Mouse (Mus musculus): Measurements from ENCODE around the gene Mtch2. TPM values are rescaled to one million over a fixed set of nuclear protein-coding genes. Genes with fewer than 3 reads are reported as not detected.
"Not testable (repeated sequence)": the region's sequence is repeated elsewhere in the genome, so short reads cannot be mapped to it uniquely, and the experiment has no call there.

Gene Mtch2
- 183 and 187 TPM in 2 replicates for polyA plus RNA-seq (2015; fragmentation: Nextera tagmentation; extraction: Ambion mirVana)

DNA sequence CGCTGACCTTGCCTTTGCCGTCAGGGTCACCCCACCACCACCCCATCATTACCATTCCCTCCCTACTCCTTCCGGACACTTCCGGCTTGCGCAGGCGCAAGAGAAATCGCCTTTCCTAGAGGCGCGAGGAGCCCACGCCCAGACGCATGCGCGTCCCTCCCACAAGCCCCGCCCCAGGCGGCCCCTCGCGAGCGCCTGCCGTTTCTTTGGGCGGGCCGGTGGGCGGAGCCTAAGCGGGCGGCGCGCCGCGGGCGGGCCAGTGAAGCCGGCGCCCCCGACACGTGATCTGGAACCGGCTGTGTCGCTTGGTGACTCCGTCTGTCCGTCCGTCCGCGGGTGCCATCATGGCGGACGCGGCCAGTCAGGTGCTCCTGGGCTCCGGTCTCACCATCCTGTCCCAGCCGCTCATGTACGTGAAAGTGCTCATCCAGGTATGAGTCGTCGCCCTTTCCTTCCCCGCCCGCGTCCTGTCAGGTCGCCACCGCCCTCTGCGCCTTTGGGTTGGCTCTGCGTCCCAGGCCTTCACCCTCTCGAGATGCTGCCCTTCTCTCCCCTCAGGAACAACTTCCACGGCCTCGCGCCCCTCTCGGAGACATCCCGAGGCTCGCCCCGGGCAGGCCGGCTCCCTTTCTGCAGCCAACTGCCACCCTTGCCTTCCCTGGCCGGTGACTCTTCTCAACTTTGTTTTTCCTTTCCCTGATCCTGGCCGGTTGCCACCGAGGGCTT lies at the start of gene Mtch2:
Gene Mtch2, plus strand, starts transcription at position 201 of the 726 bp plus-strand sequence.
- under 1% methylated on average over 67 of the region's 67 CpGs for WGBS
- Histone ChIP-seq H3K27ac (peak within 1 kb of the TSS; percentile 82), H3K9me3 (no peaks in the 10 kb centered on the region), H3K36me3 (peaks cover 20% of the 10 kb centered on the region), H3K4me3 (peak within 1 kb of the TSS; percentile 90), H3K27me3 (no peaks in the 10 kb centered on the region), H3K4me1 (peaks cover 11% of the 10 kb centered on the region), H3K4me2 (peak within 1 kb of the TSS; percentile 67), H3K9ac (peak within 1 kb of the TSS; percentile 84)
- ATAC-seq (ENCODE audit: insufficient number of reproducible peaks, low FRiP score, low TSS enrichment, low read depth) = peak; percentile 92

DNA sequence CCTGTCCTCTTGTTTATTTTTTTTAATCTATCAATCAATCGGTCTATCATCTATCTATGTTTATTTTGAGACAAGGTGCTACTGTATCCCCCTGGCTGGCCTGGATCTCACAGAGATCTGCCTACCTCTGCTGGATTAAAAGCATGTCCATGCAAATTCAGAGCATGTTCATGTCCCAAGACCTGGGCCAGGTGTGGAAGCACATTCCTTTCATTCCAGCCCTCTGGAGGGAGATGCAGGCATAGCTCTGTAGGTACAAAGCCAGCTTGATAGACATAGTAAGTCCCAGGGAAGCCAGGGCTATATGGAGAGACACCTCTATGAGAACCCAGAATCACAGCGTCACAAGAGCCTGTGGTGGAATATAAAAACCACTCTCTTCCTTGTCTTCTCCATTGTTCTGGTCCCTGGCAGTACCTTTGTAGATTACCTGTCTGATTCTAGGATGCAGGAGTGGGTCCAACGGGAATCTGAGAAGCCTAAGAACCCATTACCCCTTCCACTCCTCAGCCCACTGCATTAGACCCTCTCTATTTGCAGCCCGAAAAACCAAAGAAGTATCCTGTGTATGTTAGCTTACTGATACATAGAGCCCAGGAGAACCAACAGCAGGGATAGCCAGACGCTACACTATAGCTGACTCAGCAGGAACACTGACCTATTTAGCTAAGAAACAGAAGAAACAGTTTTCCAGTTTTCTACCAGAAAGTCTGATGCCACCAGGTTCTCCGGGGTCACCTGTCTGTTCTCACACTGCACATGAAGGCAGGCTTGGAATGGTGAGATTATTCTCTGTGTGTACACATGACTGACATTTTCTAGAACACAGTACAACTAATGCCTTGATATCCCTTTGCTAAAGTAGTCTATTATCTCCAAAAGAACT lies 38.5 kb upstream of the Mtch2 start:
- Histone ChIP-seq H3K4me2 (no peak overlapping the region), H3K4me1 (no peaks in the 10 kb centered on the region), H3K27me3 (no peaks in the 10 kb centered on the region), H3K36me3 (no peaks in the 10 kb centered on the region), H3K9me3 (no peaks in the 10 kb centered on the region), H3K4me3 (no peak overlapping the region), H3K9ac (no peak overlapping the region), H3K27ac (no peak overlapping the region)
- 80% methylated on average over 6 of the region's 6 CpGs for WGBS
- no peak for ATAC-seq (ENCODE audit: insufficient number of reproducible peaks, low FRiP score, low TSS enrichment, low read depth)

DNA sequence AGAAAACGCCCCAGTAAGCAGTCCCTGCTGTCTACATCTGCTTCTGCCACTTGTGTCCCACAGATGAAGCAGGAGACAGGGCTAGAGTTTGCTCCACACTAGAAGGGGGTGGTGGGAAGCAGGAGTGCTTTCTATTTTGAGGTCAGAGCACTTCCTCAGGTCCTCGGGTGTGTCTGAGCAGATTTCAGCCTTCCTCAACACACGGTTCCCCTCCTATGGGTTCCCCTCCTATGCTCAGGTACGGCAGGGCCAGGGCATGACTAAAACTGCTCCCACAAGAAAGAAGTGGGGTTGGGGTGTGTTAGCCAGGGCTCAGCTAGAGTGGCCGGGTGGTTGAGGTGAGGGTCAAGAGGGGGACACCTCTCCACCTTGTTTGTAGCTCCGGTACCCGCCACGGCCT lies 36.2 kb upstream of the Mtch2 start:
- H3K4me3 ChIP-seq = no peak overlapping the region
- no peaks in the 10 kb centered on the region for H3K4me1 ChIP-seq
- H3K9me3 ChIP-seq = no peaks in the 10 kb centered on the region
- H3K36me3 ChIP-seq = no peaks in the 10 kb centered on the region
- H3K27me3 ChIP-seq = no peaks in the 10 kb centered on the region
- H3K9ac ChIP-seq = no peak overlapping the region
- WGBS = 87% methylated on average over 8 of the region's 8 CpGs
- ATAC-seq (ENCODE audit: insufficient number of reproducible peaks, low FRiP score, low TSS enrichment, low read depth) = no peak
- no peak overlapping the region for H3K4me2 ChIP-seq
- H3K27ac ChIP-seq = no peak overlapping the region

DNA sequence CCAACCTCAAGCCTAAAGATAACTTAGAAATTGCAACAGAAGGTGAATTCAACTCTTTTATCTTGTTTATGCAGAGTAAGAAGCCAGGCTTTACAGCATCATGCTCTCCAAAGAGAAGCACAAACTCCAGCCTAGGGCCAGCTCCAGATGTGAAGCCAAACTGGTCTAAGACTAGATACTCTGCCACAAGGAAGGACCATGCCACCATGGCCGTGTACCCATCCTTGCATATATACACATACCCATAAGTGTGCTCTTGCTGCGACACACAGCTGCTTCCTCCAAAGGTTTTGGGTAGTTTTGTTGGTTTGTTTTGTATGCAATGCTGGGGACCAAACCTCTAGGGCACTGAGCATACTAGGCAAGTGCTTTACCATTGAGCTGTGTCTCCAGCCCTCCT lies 31.7 kb upstream of the Mtch2 start:
- Histone ChIP-seq H3K27ac (no peak overlapping the region), H3K4me2 (no peak overlapping the region), H3K9me3 (no peaks in the 10 kb centered on the region), H3K4me3 (no peak overlapping the region), H3K4me1 (no peaks in the 10 kb centered on the region), H3K36me3 (no peaks in the 10 kb centered on the region), H3K9ac (no peak overlapping the region), H3K27me3 (no peaks in the 10 kb centered on the region)
- ATAC-seq (ENCODE audit: insufficient number of reproducible peaks, low FRiP score, low TSS enrichment, low read depth) = no peak
- 80% methylated on average over 2 of the region's 2 CpGs for WGBS

DNA sequence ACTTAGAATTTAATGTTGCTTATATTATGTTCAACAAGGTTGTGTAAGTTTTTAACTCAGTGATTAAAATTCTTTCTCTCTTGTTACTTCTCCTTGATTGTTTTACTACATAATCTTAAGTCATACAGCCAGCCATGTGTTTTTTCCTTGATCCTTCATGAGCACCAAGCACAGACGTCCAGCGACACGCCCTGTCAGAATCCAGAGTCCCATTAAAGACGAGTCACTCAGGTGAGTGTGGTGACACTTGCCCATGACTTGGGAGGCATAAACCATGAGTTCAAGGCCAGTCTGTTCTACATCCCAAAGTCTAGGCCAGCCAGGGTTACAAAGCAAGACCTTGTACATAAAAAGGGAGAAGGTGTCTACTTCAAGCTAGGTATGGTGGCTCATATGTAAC lies 30.8 kb upstream of the Mtch2 start:
- no peaks in the 10 kb centered on the region for H3K4me1 ChIP-seq
- no peaks in the 10 kb centered on the region for H3K36me3 ChIP-seq
- no peak overlapping the region for H3K9ac ChIP-seq
- H3K4me3 ChIP-seq = no peak overlapping the region
- H3K27me3 ChIP-seq = no peaks in the 10 kb centered on the region
- H3K4me2 ChIP-seq = no peak overlapping the region
- H3K9me3 ChIP-seq = no peaks in the 10 kb centered on the region
- 71% methylated on average over 4 of the region's 4 CpGs for WGBS
- H3K27ac ChIP-seq = no peak overlapping the region
- no peak for ATAC-seq (ENCODE audit: insufficient number of reproducible peaks, low FRiP score, low TSS enrichment, low read depth)

DNA sequence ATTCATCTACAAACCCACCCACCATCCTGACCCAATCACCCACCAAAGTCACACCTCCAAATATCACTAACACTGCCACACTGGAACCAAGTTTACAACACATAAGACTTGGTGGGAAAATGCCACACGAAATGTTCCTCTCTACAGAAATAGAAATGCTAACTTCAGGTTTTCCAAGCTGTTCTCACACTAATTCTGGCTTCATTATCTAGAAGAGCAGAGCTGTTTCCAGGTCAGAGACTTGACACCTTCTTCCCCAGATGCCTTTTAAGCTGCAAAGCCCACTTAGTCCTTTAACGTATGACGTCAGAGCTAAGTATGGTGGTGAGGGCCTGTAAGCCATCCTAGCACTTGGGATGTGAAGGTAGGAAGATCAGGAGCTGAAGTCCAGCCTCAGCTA lies 28.2 kb upstream of the Mtch2 start:
- WGBS = 81% methylated on average over 3 of the region's 3 CpGs
- Histone ChIP-seq H3K4me2 (no peak overlapping the region), H3K9ac (no peak overlapping the region), H3K4me3 (no peak overlapping the region), H3K9me3 (no peaks in the 10 kb centered on the region), H3K36me3 (no peaks in the 10 kb centered on the region), H3K27me3 (no peaks in the 10 kb centered on the region), H3K27ac (no peak overlapping the region), H3K4me1 (no peaks in the 10 kb centered on the region)
- no peak for ATAC-seq (ENCODE audit: insufficient number of reproducible peaks, low FRiP score, low TSS enrichment, low read depth)

DNA sequence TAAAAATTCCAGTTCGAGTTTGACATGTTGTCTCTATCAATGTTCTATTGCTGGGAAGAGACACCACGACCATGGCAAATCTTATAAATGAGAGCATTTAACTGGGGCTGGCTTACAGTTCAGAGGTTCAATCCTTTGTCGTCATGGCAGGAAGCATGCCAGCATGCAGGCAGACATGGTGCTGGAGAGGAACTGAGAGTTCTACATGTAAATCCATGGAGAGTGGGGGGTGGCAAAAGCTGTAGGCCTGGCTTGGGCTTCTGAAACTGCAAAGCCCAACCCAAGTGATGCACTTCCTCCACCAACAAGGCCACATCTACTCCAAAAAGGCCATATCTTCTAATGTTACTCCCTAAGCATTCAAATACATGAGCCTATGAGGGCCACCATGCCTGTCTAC lies 26.1 kb upstream of the Mtch2 start:
- Histone ChIP-seq H3K4me1 (no peaks in the 10 kb centered on the region), H3K4me2 (no peak overlapping the region), H3K27ac (no peak overlapping the region), H3K4me3 (no peak overlapping the region), H3K36me3 (no peaks in the 10 kb centered on the region), H3K27me3 (no peaks in the 10 kb centered on the region), H3K9me3 (no peaks in the 10 kb centered on the region), H3K9ac (no peak overlapping the region)
- 83% methylated on average over 3 of the region's 3 CpGs for WGBS
- ATAC-seq (ENCODE audit: insufficient number of reproducible peaks, low FRiP score, low TSS enrichment, low read depth) = no peak

DNA sequence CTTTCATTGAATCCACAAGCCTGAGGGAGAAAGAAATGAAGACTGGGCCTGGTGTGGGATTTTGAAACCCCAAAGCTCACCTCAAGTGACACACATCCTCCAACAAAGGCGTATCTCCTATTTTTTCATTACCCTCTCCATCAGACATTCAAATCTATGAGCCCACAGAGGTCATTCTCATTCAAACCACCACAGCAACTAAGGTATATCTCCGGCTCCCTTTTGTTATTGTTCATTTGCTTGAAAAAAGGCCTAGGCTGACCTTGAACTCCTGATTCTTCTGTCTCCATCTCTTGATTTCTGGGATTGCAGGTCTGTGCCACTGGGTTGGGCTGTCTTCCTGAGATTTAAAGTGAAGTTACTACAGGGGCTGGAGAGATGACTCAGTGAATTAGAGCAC lies 24.0 kb upstream of the Mtch2 start:
- 91% methylated on average over 2 of the region's 2 CpGs for WGBS
- Histone ChIP-seq H3K9ac (no peak overlapping the region), H3K4me2 (no peak overlapping the region), H3K4me1 (no peaks in the 10 kb centered on the region), H3K4me3 (no peak overlapping the region), H3K9me3 (no peaks in the 10 kb centered on the region), H3K27ac (no peak overlapping the region), H3K36me3 (no peaks in the 10 kb centered on the region), H3K27me3 (no peaks in the 10 kb centered on the region)
- no peak for ATAC-seq (ENCODE audit: insufficient number of reproducible peaks, low FRiP score, low TSS enrichment, low read depth)

DNA sequence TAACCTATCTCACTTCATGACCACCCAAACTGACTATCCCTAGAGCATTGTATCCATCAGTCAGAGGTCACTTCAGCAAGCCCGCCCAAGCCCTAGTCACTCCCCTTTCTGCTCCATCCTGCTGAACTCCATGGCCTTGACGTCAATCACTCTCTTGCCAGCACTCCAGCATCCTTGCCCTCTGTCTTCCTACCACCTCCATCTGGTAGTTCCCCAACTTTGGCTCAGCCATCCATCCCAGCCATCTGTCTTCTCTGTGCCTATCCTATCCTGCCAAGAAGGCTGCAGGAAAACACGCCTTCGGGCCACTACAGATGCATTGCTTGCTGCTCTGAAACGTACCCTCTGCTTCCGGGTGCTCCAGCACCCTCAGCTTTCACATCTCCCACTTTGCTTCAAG lies 23.2 kb upstream of the Mtch2 start:
- Histone ChIP-seq H3K9ac (no peak overlapping the region), H3K4me3 (no peak overlapping the region), H3K27ac (no peak overlapping the region), H3K27me3 (no peaks in the 10 kb centered on the region), H3K9me3 (no peaks in the 10 kb centered on the region), H3K36me3 (no peaks in the 10 kb centered on the region), H3K4me1 (no peaks in the 10 kb centered on the region), H3K4me2 (no peak overlapping the region)
- 78% methylated on average over 6 of the region's 6 CpGs for WGBS
- ATAC-seq (ENCODE audit: insufficient number of reproducible peaks, low FRiP score, low TSS enrichment, low read depth) = no peak

DNA sequence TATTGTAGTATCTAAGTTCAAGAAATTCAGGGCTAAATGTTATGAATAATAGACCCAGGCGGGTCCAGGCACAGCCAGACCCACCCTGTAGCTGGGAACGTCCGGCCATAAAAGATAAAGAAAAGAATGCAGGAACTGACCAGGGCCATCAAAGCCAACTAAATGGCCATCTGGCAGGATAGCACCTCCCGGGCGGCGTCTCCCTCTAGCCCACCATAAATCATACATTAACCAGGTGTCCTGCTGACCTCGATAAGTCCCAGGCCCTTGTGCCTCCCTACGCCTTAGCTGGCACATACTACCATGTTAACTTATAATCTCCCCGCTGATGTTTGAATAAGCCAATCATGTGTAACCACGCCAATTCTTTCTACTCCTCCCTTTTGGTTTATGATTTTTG lies 22.4 kb upstream of the Mtch2 start:
- not testable (repeated sequence) for H3K27ac ChIP-seq; H3K4me1 ChIP-seq; H3K9me3 ChIP-seq; H3K9ac ChIP-seq; H3K36me3 ChIP-seq; H3K27me3 ChIP-seq; ATAC-seq (ENCODE audit: insufficient number of reproducible peaks, low FRiP score, low TSS enrichment, low read depth); H3K4me2 ChIP-seq; H3K4me3 ChIP-seq
- WGBS = 36% methylated on average over 10 of the region's 10 CpGs

DNA sequence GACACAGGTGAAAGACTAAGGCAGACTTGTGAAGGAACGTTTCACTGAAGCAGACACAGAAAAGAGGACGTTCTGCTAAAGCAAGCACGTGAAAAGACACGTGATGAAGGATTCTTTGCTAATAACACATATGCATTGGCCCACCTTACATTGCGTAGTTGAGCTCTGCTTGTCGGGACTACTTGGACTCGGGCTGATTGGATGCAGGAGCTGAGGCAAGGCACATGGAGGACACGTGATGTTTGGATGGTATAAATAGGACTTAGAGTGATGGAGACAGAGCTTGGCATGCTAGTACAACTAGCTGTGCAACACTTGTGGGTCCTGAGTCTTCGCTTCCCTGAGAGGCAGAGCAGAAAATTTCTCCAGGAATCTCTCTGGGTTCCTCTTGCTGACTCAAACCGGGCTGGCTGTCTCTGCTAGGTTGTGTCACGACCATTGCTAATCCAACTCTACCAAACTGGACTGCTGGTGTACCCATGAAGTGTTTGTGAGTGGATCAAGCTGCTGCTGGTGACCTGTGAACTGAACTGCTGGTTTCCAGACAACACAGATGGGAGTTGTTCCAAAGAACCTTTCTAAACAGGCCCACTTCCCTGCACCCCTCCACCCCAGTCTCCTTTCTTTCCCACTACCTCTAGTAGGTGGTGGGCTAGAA lies 21.3 kb upstream of the Mtch2 start:
- Histone ChIP-seq H3K27me3 (no peaks in the 10 kb centered on the region), H3K9me3 (no peaks in the 10 kb centered on the region), H3K36me3 (no peaks in the 10 kb centered on the region), H3K4me2 (no peak overlapping the region), H3K4me3 (no peak overlapping the region), H3K4me1 (no peaks in the 10 kb centered on the region), H3K9ac (no peak overlapping the region), H3K27ac (no peak overlapping the region)
- WGBS = 84% methylated on average over 11 of the region's 11 CpGs
- ATAC-seq (ENCODE audit: insufficient number of reproducible peaks, low FRiP score, low TSS enrichment, low read depth) = no peak

DNA sequence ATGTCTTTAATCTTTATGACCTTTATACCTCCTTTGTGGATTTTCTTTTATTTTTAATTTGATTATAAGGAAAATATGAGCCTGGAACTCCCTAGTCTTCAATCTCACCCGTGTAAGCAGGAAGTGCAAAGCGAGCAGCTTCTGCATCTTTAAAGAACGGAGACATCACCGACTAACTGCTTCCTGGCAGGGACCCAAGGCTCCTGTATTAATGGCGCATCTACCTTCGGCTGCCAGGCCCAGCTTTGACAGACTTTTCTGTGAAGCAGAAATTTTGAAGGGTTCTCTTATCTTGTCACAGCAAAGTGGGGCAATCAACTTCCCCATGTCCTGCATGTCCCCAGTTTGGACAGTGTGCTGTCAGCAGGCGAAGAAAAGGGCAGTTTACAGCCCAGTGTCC lies 18.2 kb upstream of the Mtch2 start:
- H3K4me2 ChIP-seq = no peak overlapping the region
- H3K27me3 ChIP-seq = no peaks in the 10 kb centered on the region
- no peak overlapping the region for H3K4me3 ChIP-seq
- ATAC-seq (ENCODE audit: insufficient number of reproducible peaks, low FRiP score, low TSS enrichment, low read depth) = no peak
- 51% methylated on average over 7 of the region's 7 CpGs for WGBS
- no peaks in the 10 kb centered on the region for H3K9me3 ChIP-seq
- H3K36me3 ChIP-seq = no peaks in the 10 kb centered on the region
- H3K9ac ChIP-seq = no peak overlapping the region
- H3K4me1 ChIP-seq = no peaks in the 10 kb centered on the region
- H3K27ac ChIP-seq = no peak overlapping the region
